Mouse (Mus musculus) stomach, postnatal 0 days (tissue): ENCODE data around the gene Arid1b.

Experiments
- CTCF ChIP-seq: IDR thresholded peaks from 2 replicates; pipeline ENCODE4 v1.5.1; 2016; ENCODE audit warnings: antibody characterized with exemption, low read depth, mild to moderate bottlenecking, moderate library complexity
- EP300 ChIP-seq: optimal IDR thresholded peaks from 2 replicates; pipeline ENCODE3; 2016; ENCODE audit warnings: antibody characterized with exemption

DNA sequence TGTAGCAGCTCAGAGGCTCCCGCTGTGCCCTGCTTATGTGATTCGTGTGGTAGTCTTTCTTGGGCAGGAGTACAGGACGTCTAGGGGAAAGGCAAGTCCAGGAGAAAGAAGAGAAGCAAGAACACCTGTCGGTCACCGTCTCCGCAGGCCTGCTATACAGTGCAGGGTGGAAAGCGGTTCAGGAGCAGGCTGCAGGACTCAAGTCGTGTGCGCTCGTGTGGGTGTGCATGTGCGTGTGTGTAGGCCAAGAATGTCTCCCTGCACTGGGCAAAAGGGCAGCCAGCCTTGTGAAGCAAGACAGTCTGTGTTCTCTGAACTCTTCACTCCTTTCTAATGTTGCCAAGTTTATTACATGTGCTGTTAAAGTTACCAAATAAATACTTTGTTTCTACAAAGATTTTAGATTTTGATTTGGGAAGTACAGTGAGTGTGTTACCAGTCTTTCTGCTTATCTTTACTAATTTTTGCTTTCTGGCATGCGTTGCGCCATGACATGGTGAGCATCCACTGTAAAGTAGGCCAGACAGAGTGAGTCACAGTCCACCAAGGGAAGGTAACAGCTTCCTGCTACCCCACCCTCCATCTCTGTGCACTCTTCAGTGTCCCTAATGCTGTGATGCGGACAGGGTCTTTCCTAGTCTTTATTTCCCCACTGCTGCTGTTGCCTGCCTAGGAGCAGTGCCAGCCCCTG, 138.3 kb downstream of the Arid1b start:
- no peak for TF ChIP-seq EP300
- TF ChIP-seq CTCF, result no peak
